Mouse (Mus musculus) midbrain, embryonic 14.5 days (tissue): Measurements from ENCODE around the gene Pabpn1. TPM values are rescaled to one million over a fixed set of nuclear protein-coding genes. Genes with fewer than 3 reads are reported as not detected.

Experiments used
- ATAC-seq: fragments of 200-750 bp; cut with Nextera tagmentation; 2 replicates; pipeline ENCODE4 v1.8.0; 2017; ENCODE audit warnings: moderate number of reproducible peaks, moderate library complexity; ENCODE audit not compliant: low FRiP score, low TSS enrichment
- DNase-seq: peaks from one replicate; pipeline ENCODE4 v3.0.0-alpha.2; 2015
- H3K27ac ChIP-seq: fragments of 300-500 bp; sonication (generic); replicated peaks from 2 replicates; pipeline ENCODE4 v1.5.1; 2014; ENCODE audit warnings: mild to moderate bottlenecking, low read depth, low read length, moderate library complexity
- H3K27me3 ChIP-seq: fragments of 300-500 bp; sonication (generic); 2 replicates; pipeline ENCODE4 v1.6.1; 2014; ENCODE audit warnings: low read length, control low read depth, mixed read lengths; ENCODE audit not compliant: control insufficient read depth, insufficient read depth
- H3K36me3 ChIP-seq: fragments of 300-500 bp; sonication (generic); 2 replicates; pipeline ENCODE4 v1.6.1; 2014; ENCODE audit warnings: low read length, control low read depth; ENCODE audit not compliant: control insufficient read depth, insufficient read depth
- H3K4me1 ChIP-seq: fragments of 300-500 bp; sonication (generic); 2 replicates; pipeline ENCODE4 v1.6.1; 2014; ENCODE audit warnings: mild to moderate bottlenecking, antibody characterized with exemption, low read length, control low read depth; ENCODE audit not compliant: control insufficient read depth, insufficient read depth
- H3K4me2 ChIP-seq: fragments of 300-500 bp; sonication (generic); 2 replicates; pipeline ENCODE4 v1.6.1; 2014; ENCODE audit warnings: mild to moderate bottlenecking, low read length, moderate library complexity
- H3K4me3 ChIP-seq: fragments of 300-500 bp; sonication (generic); replicated peaks from 2 replicates; pipeline ENCODE4 v1.5.1; 2014; ENCODE audit warnings: low read depth, low read length
- H3K9ac ChIP-seq: fragments of 300-500 bp; sonication (generic); replicated peaks from 2 replicates; pipeline ENCODE4 v1.6.1; 2014; ENCODE audit warnings: mild to moderate bottlenecking, low read length, moderate library complexity
- H3K9me3 ChIP-seq: fragments of 300-500 bp; sonication (generic); 2 replicates; pipeline ENCODE4 v1.6.1; 2016; ENCODE audit warnings: low read length, control low read depth, mixed read lengths; ENCODE audit not compliant: control insufficient read depth
- WGBS: fragments of 180-500 bp; shearing (Covaris S2); extraction: QIAGEN DNeasy Blood & Tissue Kit; methylation state at CpG from one replicate; pipeline ENCODE4 v1.1.7; 2014; 5-methylcytosine and 5-hydroxymethylcytosine counted together
- polyA plus RNA-seq: library from polyadenylated mRNA; unstranded; fragments of >200 nt; fragmentation: Nextera tagmentation; extraction: Ambion mirVana; gene quantifications from 2 replicates; pipeline ENCODE4 v1.2.1, GENCODE M21; 2014

Gene Pabpn1
- polyA plus RNA-seq, 1 experiment from 2014 or later: 171 TPM

- H3K27ac ChIP-seq: 0 out of 2 replicates have a peak overlapping the region, but pooled peaks have one; percentile 1
- no peak overlapping the region for H3K9ac ChIP-seq
- peaks cover 7% of the 10 kb centered on the region for H3K4me1 ChIP-seq
- ATAC-seq (peak; percentile 66; the same call in 1 of the 2 replicates), DNase-seq (peak; percentile 94)
- 0% methylated on average over 3 of the region's 3 CpGs for WGBS
- H3K4me3 ChIP-seq: no peak overlapping the region
- H3K9me3 ChIP-seq: no peaks in the 10 kb centered on the region
- H3K36me3 ChIP-seq: peaks cover 47% of the 10 kb centered on the region
- H3K4me2 ChIP-seq: no peak overlapping the region
- no peaks in the 10 kb centered on the region for H3K27me3 ChIP-seq
Observed at GRCm38 (mm10) chr14:54900383-54900782, 8.1 kb downstream of the Pabpn1 start.

GRCm38 (mm10) chr14:54903641-54904040 is 11.3 kb downstream of the Pabpn1 start:
- H3K9ac ChIP-seq: no peak overlapping the region
- DNase-seq: no peak
- no peak for ATAC-seq
- 94% methylated on average over 4 of the region's 4 CpGs for WGBS
- H3K4me1 ChIP-seq: no peaks in the 10 kb centered on the region
- peaks cover 48% of the 10 kb centered on the region for H3K36me3 ChIP-seq
- H3K4me2 ChIP-seq: no peak overlapping the region
- H3K9me3 ChIP-seq: no peaks in the 10 kb centered on the region
- H3K27ac ChIP-seq: no peak overlapping the region
- no peaks in the 10 kb centered on the region for H3K27me3 ChIP-seq
- no peak overlapping the region for H3K4me3 ChIP-seq

GRCm38 (mm10) chr14:54908682-54909081 is 16.4 kb downstream of the Pabpn1 start:
- WGBS: 92% methylated on average over 7 of the region's 7 CpGs
- peaks cover 59% of the 10 kb centered on the region for H3K36me3 ChIP-seq
- peaks cover 13% of the 10 kb centered on the region; the same call in 1 of the 2 replicates for H3K4me1 ChIP-seq
- DNase-seq (no peak), ATAC-seq (no peak)
- H3K4me3 ChIP-seq: no peak overlapping the region
- no peak overlapping the region for H3K4me2 ChIP-seq
- no peaks in the 10 kb centered on the region for H3K27me3 ChIP-seq
- H3K9ac ChIP-seq: no peak overlapping the region
- no peaks in the 10 kb centered on the region for H3K9me3 ChIP-seq
- H3K27ac ChIP-seq: no peak overlapping the region

GRCm38 (mm10) chr14:54912109-54912850 is 20.0 kb downstream of the Pabpn1 start:
- peak; percentile 67 for ATAC-seq

GRCm38 (mm10) chr14:54912886-54913285 is 20.6 kb downstream of the Pabpn1 start, which contains the start of gene Slc22a17:
Gene Slc22a17, minus strand, starts transcription at chr14:54913132.
- peak within 1 kb of the TSS; percentile 97 for H3K9ac ChIP-seq
- H3K4me2 ChIP-seq: peak within 1 kb of the TSS; percentile 87
- under 1% methylated on average over 28 of the region's 28 CpGs for WGBS
- H3K4me3 ChIP-seq: peak within 1 kb of the TSS; percentile 94
- peaks cover 43% of the 10 kb centered on the region for H3K36me3 ChIP-seq
- DNase-seq (peak; percentile 95), ATAC-seq (peak; percentile 95)
- peak within 1 kb of the TSS; percentile 88 for H3K27ac ChIP-seq
- H3K9me3 ChIP-seq: no peaks in the 10 kb centered on the region
- no peaks in the 10 kb centered on the region for H3K27me3 ChIP-seq
- H3K4me1 ChIP-seq: peaks cover 14% of the 10 kb centered on the region; the same call in 1 of the 2 replicates

More at GRCm38 (mm10) chr14:54912109-54912850, 20.0 kb downstream of the Pabpn1 start:
- peak overlapping the region; percentile 88 for H3K27ac ChIP-seq
- H3K9ac ChIP-seq: peak overlapping the region; percentile 97
- WGBS: 2% methylated on average over 69 of the region's 69 CpGs
- DNase-seq: peak; percentile 65
- peak overlapping the region; percentile 94 for H3K4me3 ChIP-seq
- H3K4me1 ChIP-seq: peaks cover 14% of the 10 kb centered on the region; the same call in 1 of the 2 replicates
- H3K9me3 ChIP-seq: no peaks in the 10 kb centered on the region
- no peaks in the 10 kb centered on the region for H3K27me3 ChIP-seq
- H3K4me2 ChIP-seq: peak overlapping the region; percentile 87
- H3K36me3 ChIP-seq: peaks cover 44% of the 10 kb centered on the region

- H3K9me3 ChIP-seq: no peaks in the 10 kb centered on the region
- ATAC-seq: peak; percentile 15; the same call in 1 of the 2 replicates
- H3K4me3 ChIP-seq: peak overlapping the region; percentile 94
- no peaks in the 10 kb centered on the region for H3K27me3 ChIP-seq
- 14% methylated on average over 10 of the region's 10 CpGs for WGBS
- H3K36me3 ChIP-seq: peaks cover 39% of the 10 kb centered on the region
- peak overlapping the region; percentile 87 for H3K4me2 ChIP-seq
- DNase-seq: no peak
- peak overlapping the region; percentile 88 for H3K27ac ChIP-seq
- H3K4me1 ChIP-seq: peaks cover 14% of the 10 kb centered on the region; the same call in 1 of the 2 replicates
- H3K9ac ChIP-seq: peak overlapping the region; percentile 97
Observed at GRCm38 (mm10) chr14:54913343-54913742, 21.0 kb downstream of the Pabpn1 start.

GRCm38 (mm10) chr14:54920076-54920685 is 27.9 kb downstream of the Pabpn1 start:
- DNase-seq (no peak), ATAC-seq (no peak)
- Histone ChIP-seq H3K36me3 (peaks cover 41% of the 10 kb centered on the region), H3K4me1 (peaks cover 12% of the 10 kb centered on the region), H3K9me3 (peaks cover 10% of the 10 kb centered on the region), H3K27me3 (no peaks in the 10 kb centered on the region), H3K4me3 (no peak overlapping the region), H3K9ac (no peak overlapping the region), H3K4me2 (no peak overlapping the region), H3K27ac (no peak overlapping the region)
- WGBS: 96% methylated on average over 16 of the region's 16 CpGs

- peak; percentile 55; the same call in 1 of the 2 replicates for ATAC-seq
- 10% methylated on average over 7 of the region's 7 CpGs for WGBS
Observed at GRCm38 (mm10) chr14:54924641-54925348, 32.5 kb downstream of the Pabpn1 start.

More at GRCm38 (mm10) chr14:54924641-54925348, 32.5 kb downstream of the Pabpn1 start:
- Histone ChIP-seq H3K9ac (peak overlapping the region; percentile 73; the same call in 1 of the 2 replicates), H3K27me3 (no peaks in the 10 kb centered on the region), H3K27ac (peak overlapping the region; percentile 94), H3K36me3 (peaks cover 12% of the 10 kb centered on the region; the same call in 1 of the 2 replicates), H3K4me1 (peaks cover 22% of the 10 kb centered on the region), H3K9me3 (peaks cover 10% of the 10 kb centered on the region), H3K4me2 (peak overlapping the region; percentile 96), H3K4me3 (peak overlapping the region; percentile 51)
- peak; percentile 66 for DNase-seq
